In genomic region chr11:76425749-76426148, GRCm38 (mm10) we compare ENCODE assay signal across 29 mouse cellular contexts. TPM values are rescaled to one million over a fixed set of nuclear protein-coding genes. Genes with fewer than 3 reads are reported as not detected.
DNase-seq lines count a peak whose midpoint lies in the region; ATAC-seq and TF ChIP-seq lines count a peak whose summit lies in the region.
"Had no signal": no experiment of that assay in that cellular context is flagged by ENCODE, and none has a peak within 500 bp of the region (broad histone marks: within the 10 kb centered on the region; RNA-seq: fewer than 3 reads in every experiment).

No protein-coding gene starts in this region.

- no peak overlapping the region for H3K9ac ChIP-seq in forebrain, embryonic 15.5 days (replicated peaks)
- H3K9ac ChIP-seq in forebrain, embryonic 11.5 days (ENCODE audit: low read length): no peak overlapping the region
- H3K9ac ChIP-seq in lung, postnatal 0 days (replicated peaks; ENCODE audit: low read depth): no peak overlapping the region
- 0 out of 2 replicates have a peak overlapping the region, but pooled peaks have one; percentile 11 for H3K9ac ChIP-seq in intestine, postnatal 0 days (ENCODE audit: low read depth, low read length)
- H3K9ac ChIP-seq: embryonic facial prominence, embryonic 12.5 days; heart, embryonic 15.5 days; kidney, embryonic 15.5 days; limb, embryonic 15.5 days; liver, embryonic 13.5 days had no signal

- no peaks in the 10 kb centered on the region for H3K9me3 ChIP-seq in forebrain, embryonic 15.5 days
- no peaks in the 10 kb centered on the region for H3K9me3 ChIP-seq in forebrain, embryonic 11.5 days (ENCODE audit: control insufficient read depth, low read length)
- H3K9me3 ChIP-seq in lung, postnatal 0 days (ENCODE audit: low read length): no peaks in the 10 kb centered on the region
- no peaks in the 10 kb centered on the region for H3K9me3 ChIP-seq in intestine, postnatal 0 days (ENCODE audit: control insufficient read depth)
- H3K9me3 ChIP-seq: embryonic facial prominence, embryonic 12.5 days; heart, embryonic 10.5 days; heart, embryonic 15.5 days; kidney, embryonic 15.5 days; limb, embryonic 10.5 days; limb, embryonic 15.5 days; liver, embryonic 13.5 days had no signal

- no peak for TF ChIP-seq EP300 in lung, postnatal 0 days (IDR thresholded peaks at IDR 0.05)

- H3K27me3 ChIP-seq in forebrain, embryonic 15.5 days: no peaks in the 10 kb centered on the region
- no peaks in the 10 kb centered on the region for H3K27me3 ChIP-seq in forebrain, embryonic 11.5 days (ENCODE audit: control insufficient read depth, insufficient read depth, low read length)
- H3K27me3 ChIP-seq in lung, postnatal 0 days (replicated peaks; ENCODE audit: insufficient read depth, low read length): no peaks in the 10 kb centered on the region
- no peaks in the 10 kb centered on the region for H3K27me3 ChIP-seq in intestine, postnatal 0 days (replicated peaks; ENCODE audit: control insufficient read depth, insufficient read depth, low read length)
- H3K27me3 ChIP-seq: embryonic facial prominence, embryonic 12.5 days; heart, embryonic 15.5 days; kidney, embryonic 15.5 days; limb, embryonic 15.5 days; liver, embryonic 13.5 days had no signal

- no peak for TF ChIP-seq CTCF in lung, postnatal 0 days (IDR thresholded peaks at IDR 0.05)
- no peak for TF ChIP-seq CTCF in intestine, postnatal 0 days (IDR thresholded peaks at IDR 0.05; ENCODE audit: low read depth)

- peaks cover 33% of the 10 kb centered on the region for H3K36me3 ChIP-seq in forebrain, embryonic 15.5 days
- no peaks in the 10 kb centered on the region for H3K36me3 ChIP-seq in forebrain, embryonic 11.5 days (ENCODE audit: control insufficient read depth, insufficient read depth, low read length)
- peaks cover 5% of the 10 kb centered on the region; the same call in 1 of the 2 replicates for H3K36me3 ChIP-seq in lung, postnatal 0 days (ENCODE audit: insufficient read depth, low read length)
- peaks cover 72% of the 10 kb centered on the region for H3K36me3 ChIP-seq in intestine, postnatal 0 days (ENCODE audit: control insufficient read depth, insufficient read depth)
- H3K36me3 ChIP-seq: liver, embryonic 13.5 days had no signal

- no peak; the same call in 1 of the 2 replicates for ATAC-seq in forebrain, embryonic 15.5 days (replicated peaks)
- no peak for ATAC-seq in forebrain, embryonic 11.5 days (replicated peaks; ENCODE audit: low FRiP score)
- ATAC-seq in lung, postnatal 0 days: peak; percentile 40
- ATAC-seq in intestine, postnatal 0 days: no peak
- ATAC-seq: hindbrain, embryonic 16.5 days; midbrain, embryonic 16.5 days had no signal

- no peak overlapping the region for H3K4me2 ChIP-seq in forebrain, embryonic 15.5 days (replicated peaks)
- H3K4me2 ChIP-seq in forebrain, embryonic 11.5 days (ENCODE audit: low read depth, low read length, severe bottlenecking): no peak overlapping the region
- H3K4me2 ChIP-seq in lung, postnatal 0 days (replicated peaks; ENCODE audit: low read depth, low read length): no peak overlapping the region
- no peak overlapping the region for H3K4me2 ChIP-seq in intestine, postnatal 0 days (replicated peaks; ENCODE audit: low read depth)
- H3K4me2 ChIP-seq: embryonic facial prominence, embryonic 12.5 days; heart, embryonic 15.5 days; kidney, embryonic 15.5 days; limb, embryonic 15.5 days; liver, embryonic 13.5 days; midbrain, embryonic 11.5 days had no signal

- no peak for DNase-seq in forebrain, embryonic 11.5 days (ENCODE audit: low spot score)
- DNase-seq in lung, postnatal 0 days (ENCODE audit: low spot score): peak; percentile 44
- no peak for DNase-seq in lung, adult 18-20 months
- DNase-seq in kidney, adult 9 months: no peak
- DNase-seq in cerebellum, adult 8-10 months: no peak
- no peak for DNase-seq in cerebellum, adult 9-11 months
- DNase-seq: adrenal gland, postnatal 36 days; cerebellum, adult 9-10 months; embryo, embryonic 11 days; gastrocnemius, postnatal 25 days; heart, adult 11 months; kidney, adult 11 months; kidney, postnatal 25 days; liver, embryonic 13.5 days; lung, adult 2 months; right cerebral cortex, adult 18-20 months; spleen, adult 18-20 months; thymus, postnatal 25 days had no signal

- no peak overlapping the region for H3K4me3 ChIP-seq in forebrain, embryonic 15.5 days
- H3K4me3 ChIP-seq in forebrain, embryonic 11.5 days (ENCODE audit: low read depth, low read length): no peak overlapping the region
- no peak overlapping the region for H3K4me3 ChIP-seq in lung, postnatal 0 days (ENCODE audit: low read depth, low read length)
- no peak overlapping the region for H3K4me3 ChIP-seq in intestine, postnatal 0 days (ENCODE audit: low read depth, low read length)
- H3K4me3 ChIP-seq: embryonic facial prominence, embryonic 12.5 days; heart, embryonic 10.5 days; heart, embryonic 15.5 days; kidney, embryonic 15.5 days; limb, embryonic 10.5 days; limb, embryonic 15.5 days; liver, embryonic 13.5 days had no signal

- peak overlapping the region; percentile 47; the same call in 1 of the 2 replicates for H3K27ac ChIP-seq in forebrain, embryonic 15.5 days (replicated peaks)
- no peak overlapping the region for H3K27ac ChIP-seq in forebrain, embryonic 11.5 days (ENCODE audit: low read depth, low read length)
- H3K27ac ChIP-seq in lung, postnatal 0 days (ENCODE audit: low read length): peak overlapping the region; percentile 32; the same call in 1 of the 2 replicates
- no peak overlapping the region; the same call in 1 of the 2 replicates for H3K27ac ChIP-seq in intestine, postnatal 0 days (ENCODE audit: low read depth, low read length)
- H3K27ac ChIP-seq: embryonic facial prominence, embryonic 12.5 days; heart, embryonic 15.5 days; kidney, embryonic 15.5 days; limb, embryonic 15.5 days; liver, embryonic 13.5 days had no signal

- H3K4me1 ChIP-seq in forebrain, embryonic 15.5 days: peaks cover 4% of the 10 kb centered on the region; the same call in 1 of the 2 replicates
- H3K4me1 ChIP-seq in forebrain, embryonic 11.5 days (replicated peaks; ENCODE audit: control insufficient read depth, insufficient read depth, low read length): no peaks in the 10 kb centered on the region
- H3K4me1 ChIP-seq in lung, postnatal 0 days (ENCODE audit: insufficient read depth, low read depth, low read length): no peaks in the 10 kb centered on the region
- 0 out of 2 replicates have a peak, but pooled peaks cover 6% of the 10 kb centered on the region for H3K4me1 ChIP-seq in intestine, postnatal 0 days (replicated peaks; ENCODE audit: control insufficient read depth, insufficient read depth, low read length)
- H3K4me1 ChIP-seq: kidney, embryonic 15.5 days; liver, embryonic 13.5 days had no signal

- WGBS in forebrain, embryonic 15.5 days: 53% methylated on average over 6 of the region's 6 CpGs
- 82% methylated on average over 6 of the region's 6 CpGs for WGBS in forebrain, embryonic 11.5 days
- WGBS in lung, postnatal 0 days: 49% methylated on average over 6 of the region's 6 CpGs
- WGBS in intestine, postnatal 0 days: 58% methylated on average over 6 of the region's 6 CpGs

RNA-seq across cellular contexts. Expression of gene Timm22, which starts 19.0 kb away (rescaled TPM):
- 93.3 and 106 TPM in 2 replicates for polyA plus RNA-seq in forebrain, embryonic 15.5 days (2015; fragmentation: Nextera tagmentation; extraction: Ambion mirVana)
- polyA plus RNA-seq in forebrain, embryonic 11.5 days (2014; fragmentation: Nextera tagmentation; extraction: Ambion mirVana): 109 and 113 TPM in 2 replicates
- polyA plus RNA-seq in lung, postnatal 0 days (2015; fragmentation: Nextera tagmentation; extraction: Ambion mirVana): 64.4 and 81.7 TPM in 2 replicates
- polyA plus RNA-seq in intestine, postnatal 0 days (2015; fragmentation: Nextera tagmentation; extraction: Ambion mirVana): 95.2 and 96.0 TPM in 2 replicates

RNA-seq across cellular contexts. Expression of gene Nxn, which starts 26.8 kb away (rescaled TPM):
- 15.4 and 19.9 TPM in 2 replicates for polyA plus RNA-seq in forebrain, embryonic 15.5 days (2015; fragmentation: Nextera tagmentation; extraction: Ambion mirVana)
- polyA plus RNA-seq in forebrain, embryonic 11.5 days (2014; fragmentation: Nextera tagmentation; extraction: Ambion mirVana): 52.3 and 65.1 TPM in 2 replicates
- 11.7 and 11.9 TPM in 2 replicates for polyA plus RNA-seq in lung, postnatal 0 days (2015; fragmentation: Nextera tagmentation; extraction: Ambion mirVana)
- 14.9 and 15.9 TPM in 2 replicates for polyA plus RNA-seq in intestine, postnatal 0 days (2015; fragmentation: Nextera tagmentation; extraction: Ambion mirVana)

Comparison
In these comparisons a context has a peak if more than half of its experiments do, and no peak if none do; other contexts are left out.
1. H3K27ac ChIP-seq: peak in forebrain, embryonic 15.5 days (single experiment) and lung, postnatal 0 days (single experiment); none in forebrain, embryonic 11.5 days (single experiment) and intestine, postnatal 0 days (single experiment).